Mouse (Mus musculus) urinary bladder, postnatal 0 days (tissue): Measurements from ENCODE around the gene Exoc5. TPM values are rescaled to one million over a fixed set of nuclear protein-coding genes. Genes with fewer than 3 reads are reported as not detected.

Experiments
- polyA plus RNA-seq: library from polyadenylated mRNA; unstranded; fragments of >200 nt; fragmentation: Nextera tagmentation; extraction: Ambion mirVana; gene quantifications from 2 replicates; pipeline ENCODE4 v1.2.1, GENCODE M21; 2015

Gene Exoc5
- polyA plus RNA-seq, result 25.6 and 29.9 TPM in 2 replicates

DNA sequence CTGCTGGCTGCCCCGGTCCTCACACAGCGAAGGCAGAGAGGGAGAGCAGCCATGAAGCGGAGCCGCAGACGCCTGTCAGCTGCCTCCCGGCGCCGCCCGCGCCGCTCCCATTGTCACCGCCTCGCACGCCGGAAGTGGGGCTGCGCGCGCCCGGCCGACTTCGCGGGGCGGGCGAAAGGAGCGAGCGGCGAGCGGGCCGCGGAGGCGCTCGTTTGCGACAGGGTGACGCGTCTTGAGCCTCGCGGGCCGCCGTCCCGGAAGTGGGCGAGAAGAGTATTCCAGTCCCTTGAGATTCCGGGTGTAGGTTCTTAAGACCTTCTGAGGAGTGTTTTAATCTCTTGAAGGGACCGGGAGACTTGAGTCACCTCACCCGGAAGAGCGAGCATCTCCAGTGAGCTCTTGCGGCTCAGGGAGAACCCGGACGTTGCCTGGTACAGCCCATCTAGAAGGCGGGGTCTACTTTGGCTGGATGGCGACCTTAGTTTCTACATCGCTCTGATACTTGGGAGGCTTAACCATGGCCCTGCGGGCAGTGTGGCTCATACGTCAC is at the start of gene Exoc5:
Exoc5 (minus strand) TSS at position 380 of the 550 bp plus-strand sequence.

DNA sequence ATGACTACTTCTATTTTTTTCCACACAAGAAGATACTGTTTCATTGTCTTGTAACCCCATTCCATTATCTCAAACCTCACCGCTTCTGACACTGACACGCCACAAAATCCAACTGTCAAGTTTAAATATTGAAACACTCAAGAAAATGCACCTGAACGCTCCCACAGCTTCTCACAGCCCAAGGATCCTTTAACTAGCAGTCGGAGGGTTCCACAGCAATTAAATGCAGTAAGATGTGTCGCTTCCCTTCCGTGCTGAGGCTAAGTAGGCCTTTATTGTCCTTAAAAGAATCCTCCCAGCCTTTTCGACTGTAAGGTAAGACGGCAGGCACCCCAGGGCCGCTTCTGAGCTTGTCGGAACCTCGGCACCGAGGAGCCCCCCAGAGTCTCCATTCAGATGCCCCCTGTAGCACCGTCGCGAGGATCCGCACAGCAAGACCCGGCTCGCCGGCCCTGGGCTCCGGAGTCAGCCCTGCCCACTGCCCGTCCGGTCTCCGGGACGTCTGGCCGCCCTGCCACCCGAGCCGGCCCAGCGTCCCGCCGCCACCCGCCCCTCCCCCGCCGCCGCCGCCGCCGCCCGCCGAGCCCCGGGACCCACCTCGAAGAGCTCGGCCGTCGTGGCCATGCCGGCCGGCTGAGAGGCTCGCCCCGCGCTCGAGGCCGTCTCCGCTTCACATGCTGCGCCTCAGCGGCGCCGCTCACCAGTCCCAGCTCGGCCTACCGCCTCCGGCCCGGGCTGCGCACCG is 752 bp downstream of the Exoc5 start, which contains the start of gene Ap5m1:
Ap5m1 (plus strand) TSS at position 569 of the 745 bp plus-strand sequence.

Other genes with a start within 250 kb of the Exoc5 start
- 10.1 and 12.4 TPM in 2 replicates for gene Ap5m1, start 556 bp downstream of the Exoc5 start, polyA plus RNA-seq
- 4.4 and 6.1 TPM in 2 replicates for gene Naa30, start 105.6 kb upstream of the Exoc5 start, polyA plus RNA-seq
- gene ccdc198, start 178.8 kb upstream of the Exoc5 start, polyA plus RNA-seq, result 0.12 and 0.28 TPM in 2 replicates